Mouse (Mus musculus) liver, embryonic 13.5 days (tissue): Measurements from ENCODE around the gene Mmel1. TPM values are rescaled to one million over a fixed set of nuclear protein-coding genes. Genes with fewer than 3 reads are reported as not detected.

ENCODE experiments used
- ATAC-seq: fragments of 200-750 bp; cut with Nextera tagmentation; 2 replicates; pipeline ENCODE4 v1.8.0; 2017; ENCODE audit warnings: low read depth, mild to moderate bottlenecking, moderate number of reproducible peaks, moderate library complexity
- DNase-seq: peaks from one replicate; pipeline ENCODE4 v3.0.0; 2022
- H3K27ac ChIP-seq: fragments of 300-500 bp; sonication (generic); 2 replicates; pipeline ENCODE4 v1.5.1; 2015; ENCODE audit warnings: moderate library complexity, mild to moderate bottlenecking, inconsistent platforms
- H3K27me3 ChIP-seq: fragments of 300-500 bp; sonication (generic); 2 replicates; pipeline ENCODE4 v1.6.1; 2015; ENCODE audit warnings: mild to moderate bottlenecking, inconsistent platforms
- H3K36me3 ChIP-seq: fragments of 300-500 bp; sonication (generic); 2 replicates; pipeline ENCODE4 v1.6.1; 2015; ENCODE audit warnings: mild to moderate bottlenecking, inconsistent platforms
- H3K4me1 ChIP-seq: fragments of 300-500 bp; sonication (generic); replicated peaks from 2 replicates; pipeline ENCODE4 v1.6.1; 2015; ENCODE audit warnings: inconsistent platforms
- H3K4me2 ChIP-seq: fragments of 300-500 bp; sonication (generic); 2 replicates; pipeline ENCODE4 v1.6.1; 2015; ENCODE audit warnings: inconsistent platforms, mild to moderate bottlenecking, moderate library complexity
- H3K4me3 ChIP-seq: fragments of 300-500 bp; sonication (generic); replicated peaks from 2 replicates; pipeline ENCODE4 v1.5.1; 2015; ENCODE audit warnings: mild to moderate bottlenecking, inconsistent platforms
- H3K9ac ChIP-seq: fragments of 300-500 bp; sonication (generic); 2 replicates; pipeline ENCODE4 v1.6.1; 2015; ENCODE audit warnings: mild to moderate bottlenecking, inconsistent platforms
- H3K9me3 ChIP-seq: fragments of 300-500 bp; sonication (generic); replicated peaks from 2 replicates; pipeline ENCODE4 v1.6.1; 2016; ENCODE audit warnings: inconsistent platforms
- WGBS: fragments of 180-500 bp; shearing (Covaris S2); methylation state at CpG from one replicate; pipeline ENCODE4 v1.1.7; 2015; ENCODE audit not compliant: insufficient replicate concordance; 5-methylcytosine and 5-hydroxymethylcytosine counted together
- polyA plus RNA-seq: library from polyadenylated mRNA; unstranded; fragments of >200 nt; fragmentation: Nextera tagmentation; extraction: Ambion mirVana; gene quantifications from 2 replicates; pipeline ENCODE4 v1.2.1, GENCODE M21; 2015

Gene Mmel1
- polyA plus RNA-seq, 1 experiment from 2014 or later: 2.4 TPM

- WGBS: 53% methylated on average over 4 of the region's 4 CpGs
- Histone ChIP-seq H3K9ac (no peak overlapping the region), H3K4me3 (no peak overlapping the region), H3K27ac (no peak overlapping the region), H3K36me3 (no peaks in the 10 kb centered on the region), H3K9me3 (0 out of 2 replicates have a peak, but pooled peaks cover 3% of the 10 kb centered on the region), H3K4me1 (no peaks in the 10 kb centered on the region), H3K4me2 (no peak overlapping the region), H3K27me3 (peaks cover 58% of the 10 kb centered on the region)
- ATAC-seq: no peak
- DNase-seq: no peak
These were observed 15.5 kb upstream of the Mmel1 start for GRCm38 (mm10) chr4:154853881-154854280.

- H3K27me3 ChIP-seq: peaks cover 62% of the 10 kb centered on the region
- H3K9ac ChIP-seq: no peak overlapping the region
- ATAC-seq (no peak), DNase-seq (no peak)
- H3K36me3 ChIP-seq: no peaks in the 10 kb centered on the region
- no peak overlapping the region for H3K27ac ChIP-seq
- H3K4me1 ChIP-seq: no peaks in the 10 kb centered on the region
- H3K4me2 ChIP-seq: no peak overlapping the region
- no peak overlapping the region for H3K4me3 ChIP-seq
- H3K9me3 ChIP-seq: 0 out of 2 replicates have a peak, but pooled peaks cover 3% of the 10 kb centered on the region
- 42% methylated on average over 12 of the region's 12 CpGs for WGBS
These were observed 14.6 kb upstream of the Mmel1 start for GRCm38 (mm10) chr4:154854676-154855345.

- no peak overlapping the region for H3K9ac ChIP-seq
- H3K4me3 ChIP-seq: peak overlapping the region; percentile 45
- 1% methylated on average over 110 of the region's 110 CpGs for WGBS
- DNase-seq (no peak), ATAC-seq (peak; percentile 50)
- H3K4me2 ChIP-seq: peak overlapping the region; percentile 62
- peaks cover 65% of the 10 kb centered on the region for H3K27me3 ChIP-seq
- no peaks in the 10 kb centered on the region for H3K36me3 ChIP-seq
- H3K27ac ChIP-seq: no peak overlapping the region
- no peaks in the 10 kb centered on the region for H3K4me1 ChIP-seq
- 0 out of 2 replicates have a peak, but pooled peaks cover 3% of the 10 kb centered on the region for H3K9me3 ChIP-seq
These were observed 13.5 kb upstream of the Mmel1 start for GRCm38 (mm10) chr4:154855721-154856479.

- ATAC-seq (no peak), DNase-seq (no peak)
- H3K4me3 ChIP-seq: peak overlapping the region; percentile 45
- H3K4me1 ChIP-seq: no peaks in the 10 kb centered on the region
- H3K9me3 ChIP-seq: 0 out of 2 replicates have a peak, but pooled peaks cover 3% of the 10 kb centered on the region
- peaks cover 69% of the 10 kb centered on the region for H3K27me3 ChIP-seq
- 21% methylated on average over 9 of the region's 9 CpGs for WGBS
- H3K27ac ChIP-seq: no peak overlapping the region
- no peak overlapping the region for H3K9ac ChIP-seq
- peak overlapping the region; percentile 62 for H3K4me2 ChIP-seq
- H3K36me3 ChIP-seq: no peaks in the 10 kb centered on the region
These were observed 12.9 kb upstream of the Mmel1 start for GRCm38 (mm10) chr4:154856480-154856837.

GRCm38 (mm10) chr4:154856882-154857281 lies 12.5 kb upstream of the Mmel1 start:
- H3K9me3 ChIP-seq: 0 out of 2 replicates have a peak, but pooled peaks cover 3% of the 10 kb centered on the region
- H3K4me1 ChIP-seq: no peaks in the 10 kb centered on the region
- no peak overlapping the region for H3K27ac ChIP-seq
- H3K36me3 ChIP-seq: no peaks in the 10 kb centered on the region
- no peak for DNase-seq
- H3K4me3 ChIP-seq: no peak overlapping the region
- 67% methylated on average over 7 of the region's 7 CpGs for WGBS
- ATAC-seq: no peak
- peaks cover 69% of the 10 kb centered on the region for H3K27me3 ChIP-seq
- no peak overlapping the region for H3K9ac ChIP-seq
- no peak overlapping the region for H3K4me2 ChIP-seq

- Histone ChIP-seq H3K9ac (no peak overlapping the region), H3K4me3 (no peak overlapping the region), H3K4me1 (no peaks in the 10 kb centered on the region), H3K4me2 (no peak overlapping the region), H3K27me3 (peaks cover 68% of the 10 kb centered on the region), H3K9me3 (0 out of 2 replicates have a peak, but pooled peaks cover 3% of the 10 kb centered on the region), H3K27ac (no peak overlapping the region), H3K36me3 (no peaks in the 10 kb centered on the region)
- DNase-seq (no peak), ATAC-seq (no peak)
- WGBS: 55% methylated on average over 10 of the region's 10 CpGs
These were observed 11.8 kb upstream of the Mmel1 start for GRCm38 (mm10) chr4:154857366-154858240.

GRCm38 (mm10) chr4:154858601-154859000 lies 10.8 kb upstream of the Mmel1 start:
- DNase-seq (no peak), ATAC-seq (no peak)
- no peak overlapping the region for H3K4me3 ChIP-seq
- 46% methylated on average over 3 of the region's 3 CpGs for WGBS
- H3K27ac ChIP-seq: no peak overlapping the region
- no peak overlapping the region for H3K9ac ChIP-seq
- H3K9me3 ChIP-seq: 0 out of 2 replicates have a peak, but pooled peaks cover 3% of the 10 kb centered on the region
- no peak overlapping the region for H3K4me2 ChIP-seq
- H3K27me3 ChIP-seq: peaks cover 63% of the 10 kb centered on the region
- no peaks in the 10 kb centered on the region for H3K4me1 ChIP-seq
- no peaks in the 10 kb centered on the region for H3K36me3 ChIP-seq

- H3K9me3 ChIP-seq: 0 out of 2 replicates have a peak, but pooled peaks cover under 1% of the 10 kb centered on the region
- H3K4me1 ChIP-seq: peaks cover 14% of the 10 kb centered on the region
- H3K27ac ChIP-seq: no peak overlapping the region
- H3K4me2 ChIP-seq: no peak overlapping the region
- H3K9ac ChIP-seq: no peak overlapping the region
- 55% methylated on average over 5 of the region's 5 CpGs for WGBS
- H3K36me3 ChIP-seq: no peaks in the 10 kb centered on the region
- H3K4me3 ChIP-seq: no peak overlapping the region
- DNase-seq (no peak), ATAC-seq (no peak)
- H3K27me3 ChIP-seq: peaks cover 33% of the 10 kb centered on the region
These were observed 7.4 kb upstream of the Mmel1 start for GRCm38 (mm10) chr4:154861967-154862366.

GRCm38 (mm10) chr4:154863436-154863935 lies 5.9 kb upstream of the Mmel1 start:
- no peak for ATAC-seq
- H3K27ac ChIP-seq: no peak overlapping the region
- no peak overlapping the region for H3K9ac ChIP-seq
- H3K9me3 ChIP-seq: no peaks in the 10 kb centered on the region
- H3K4me1 ChIP-seq: peaks cover 14% of the 10 kb centered on the region
- WGBS: 63% methylated on average over 3 of the region's 3 CpGs
- no peak for DNase-seq
- peaks cover 27% of the 10 kb centered on the region for H3K27me3 ChIP-seq
- H3K4me2 ChIP-seq: no peak overlapping the region
- H3K36me3 ChIP-seq: no peaks in the 10 kb centered on the region
- H3K4me3 ChIP-seq: no peak overlapping the region

GRCm38 (mm10) chr4:154864271-154864771 lies 5.1 kb upstream of the Mmel1 start:
- H3K4me2 ChIP-seq: peak overlapping the region; percentile 66
- H3K9ac ChIP-seq: peak overlapping the region; percentile 64
- H3K36me3 ChIP-seq: no peaks in the 10 kb centered on the region
- peaks cover 21% of the 10 kb centered on the region for H3K27me3 ChIP-seq
- WGBS: 3% methylated on average over 18 of the region's 18 CpGs
- H3K4me1 ChIP-seq: peaks cover 14% of the 10 kb centered on the region
- peak overlapping the region; percentile 21; the same call in 1 of the 2 replicates for H3K27ac ChIP-seq
- H3K4me3 ChIP-seq: peak overlapping the region; percentile 50
- H3K9me3 ChIP-seq: no peaks in the 10 kb centered on the region
- ATAC-seq (peak; percentile 85), DNase-seq (peak; percentile 71)
